Mouse (Mus musculus) C2C12 (cell line): ENCODE results near the gene Arhgap32. TPM values are rescaled to one million over a fixed set of nuclear protein-coding genes. Genes with fewer than 3 reads are reported as not detected.

Experiments used
- H3K27me3 ChIP-seq: one replicate; pipeline ENCODE4 v1.6.1; 2011; ENCODE audit not compliant: control insufficient read depth, insufficient read depth, insufficient read length
- H3K36me3 ChIP-seq: one replicate; pipeline ENCODE4 v1.6.1; 2011; ENCODE audit not compliant: control insufficient read depth, insufficient read depth
- H3K4me3 ChIP-seq: one replicate; pipeline ENCODE4 v1.5.1; 2011; ENCODE audit warnings: mild to moderate bottlenecking, control low read depth; ENCODE audit not compliant: poor library complexity, insufficient read depth, severe bottlenecking
- H3K79me2 ChIP-seq: one replicate; pipeline ENCODE4 v1.6.1; 2011; ENCODE audit not compliant: control insufficient read depth, insufficient read depth
- H3K79me3 ChIP-seq: one replicate; pipeline ENCODE4 v1.6.1; 2011; ENCODE audit warnings: low read depth, control low read depth
- H3ac ChIP-seq: one replicate; pipeline ENCODE3; 2011; ENCODE audit warnings: low read depth; ENCODE audit not compliant: control insufficient read depth, insufficient read length
- CEBPB ChIP-seq: IDR thresholded peaks from one replicate; pipeline ENCODE4 v1.6.1; 2011; ENCODE audit warnings: low read depth, mild to moderate bottlenecking, control low read depth, moderate library complexity
- CTCF ChIP-seq: IDR thresholded peaks from one replicate; pipeline ENCODE4 v1.5.1; 2011; ENCODE audit not compliant: control insufficient read depth, insufficient read depth, insufficient read length
- FOSL1 ChIP-seq: IDR thresholded peaks from one replicate; pipeline ENCODE4 v1.8.0; 2011; ENCODE audit warnings: mild to moderate bottlenecking, low read length; ENCODE audit not compliant: poor library complexity, insufficient read depth, severe bottlenecking
- MAX ChIP-seq: IDR thresholded peaks from one replicate; pipeline ENCODE4 v1.6.1; 2011; ENCODE audit warnings: mild to moderate bottlenecking, control low read depth
- MYOD1 ChIP-seq: IDR thresholded peaks from one replicate; pipeline ENCODE4 v1.6.1; 2011; ENCODE audit warnings: low read depth; ENCODE audit not compliant: control insufficient read depth, insufficient read length
- MYOG ChIP-seq: IDR thresholded peaks from one replicate; pipeline ENCODE4 v1.6.1; 2011; ENCODE audit not compliant: control insufficient read depth, insufficient read length; ENCODE audit errors: extremely low read depth
- USF1 ChIP-seq: IDR thresholded peaks from one replicate; pipeline ENCODE4 v1.6.1; 2011; ENCODE audit warnings: low read depth, mild to moderate bottlenecking, control low read depth, moderate library complexity
- polyA plus RNA-seq: library from polyadenylated mRNA; unstranded; fragments of >200 nt; fragmentation: generic; extraction: Trizol; gene quantifications from one replicate; pipeline ENCODE4 v1.2.1, GENCODE M21; 2012; ENCODE audit warnings: missing spikeins

Gene Arhgap32
- polyA plus RNA-seq, 1 experiment = 2.6 TPM

DNA sequence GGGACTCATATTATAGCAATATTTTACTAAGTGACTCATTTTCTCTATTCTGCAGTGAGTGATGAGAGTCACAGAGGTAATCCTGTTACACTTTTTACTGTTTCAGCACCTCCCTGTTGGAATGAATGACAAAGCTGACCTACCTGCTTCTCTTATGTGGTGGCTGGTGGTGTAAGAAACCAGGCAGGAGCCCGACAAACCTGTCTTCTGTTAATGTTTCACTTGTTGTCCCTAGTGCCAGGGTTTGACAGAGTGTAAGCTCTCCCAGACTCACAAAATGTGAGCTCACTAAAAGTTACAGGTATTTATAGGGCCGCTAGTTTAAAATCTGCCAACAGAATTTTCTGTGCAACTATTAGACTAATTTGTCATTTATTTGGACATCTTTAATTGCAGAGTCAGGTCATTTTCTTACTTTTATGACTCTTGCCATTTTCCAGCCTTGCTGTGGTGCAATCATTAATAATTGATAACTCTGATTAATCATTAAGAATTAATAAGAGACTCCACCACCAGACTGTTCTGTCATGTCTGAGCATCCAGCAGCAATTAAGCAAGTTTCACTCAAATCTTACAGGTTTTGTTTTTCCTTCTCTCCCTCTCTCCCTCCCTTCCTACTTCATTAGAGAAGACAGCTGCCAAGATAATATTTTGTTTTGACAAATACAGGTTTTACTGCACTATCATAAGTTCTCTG is 127.1 kb downstream of the Arhgap32 start:
- Histone ChIP-seq H3K4me3 (no peak overlapping the region), H3K27me3 (no peaks in the 10 kb centered on the region), H3ac (no peak overlapping the region), H3K36me3 (no peaks in the 10 kb centered on the region), H3K79me3 (no peaks in the 10 kb centered on the region), H3K79me2 (no peaks in the 10 kb centered on the region)
- TF ChIP-seq CEBPB (no peak), MYOG (no peak), MAX (no peak), CTCF (no peak), FOSL1 (no peak), USF1 (no peak), MYOD1 (no peak)

DNA sequence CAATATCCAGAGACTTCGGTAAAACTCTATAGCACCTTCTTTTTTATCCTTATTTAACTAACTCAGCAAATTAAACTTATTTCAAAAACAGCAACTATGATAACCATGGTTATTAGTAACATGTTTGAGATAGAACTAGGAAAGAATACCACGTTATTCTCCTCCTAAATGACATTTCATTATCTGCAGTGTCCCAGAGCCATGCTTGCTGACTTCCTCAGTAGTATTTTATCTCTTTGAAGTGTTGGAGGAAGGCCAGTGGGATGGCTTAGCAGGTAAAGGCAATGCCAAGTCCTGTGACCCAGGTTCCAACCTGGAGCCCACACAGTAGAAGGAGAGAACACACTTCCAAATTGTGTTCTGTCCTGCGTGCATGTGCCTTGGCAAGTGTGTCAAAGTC is 129.3 kb downstream of the Arhgap32 start:
- TF ChIP-seq CEBPB (no peak), MYOG (no peak), FOSL1 (no peak), USF1 (no peak), MAX (no peak), MYOD1 (no peak), CTCF (no peak)
- H3K27me3 ChIP-seq = no peaks in the 10 kb centered on the region

DNA sequence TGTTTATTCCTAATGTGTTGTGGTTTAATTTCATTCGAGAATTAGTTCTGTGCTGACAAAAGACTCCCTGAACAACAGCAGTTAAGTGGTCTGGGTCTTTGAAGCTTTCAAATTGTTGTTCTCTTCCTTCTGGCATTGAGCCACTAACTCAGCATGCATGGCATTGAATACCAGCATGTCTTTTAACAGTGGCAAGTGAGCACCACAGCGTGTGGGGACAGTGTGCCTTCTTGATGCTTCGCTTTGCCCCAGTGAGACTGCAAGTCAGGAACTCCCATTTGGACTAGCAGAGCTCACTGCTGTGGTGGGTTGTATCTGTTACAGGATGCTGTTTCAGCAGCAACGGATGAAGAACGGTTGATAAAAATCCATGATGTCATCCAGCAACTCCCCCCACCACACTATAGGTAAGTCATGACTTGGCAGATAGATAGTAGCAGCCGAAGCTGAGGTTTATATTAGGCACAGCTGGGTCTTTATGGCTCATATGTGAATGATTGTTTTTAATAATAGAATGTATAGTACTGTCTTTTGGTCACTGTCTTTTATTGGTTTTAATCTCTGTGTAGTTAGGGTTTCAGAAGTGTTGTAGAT is 130.3 kb downstream of the Arhgap32 start:
- TF ChIP-seq MAX = no peak
- no peak for TF ChIP-seq MYOD1
- no peak for TF ChIP-seq USF1
- TF ChIP-seq MYOG = no peak
- TF ChIP-seq FOSL1 = no peak
- TF ChIP-seq CEBPB = no peak
- no peak for TF ChIP-seq CTCF
- Histone ChIP-seq H3K79me2 (no peaks in the 10 kb centered on the region), H3ac (no peak overlapping the region), H3K4me3 (no peak overlapping the region), H3K27me3 (no peaks in the 10 kb centered on the region), H3K79me3 (no peaks in the 10 kb centered on the region), H3K36me3 (no peaks in the 10 kb centered on the region)

More for the DNA sequence above, 129.3 kb downstream of the Arhgap32 start:
- Histone ChIP-seq H3K36me3 (no peaks in the 10 kb centered on the region), H3K4me3 (no peak overlapping the region), H3K79me3 (no peaks in the 10 kb centered on the region), H3K79me2 (no peaks in the 10 kb centered on the region), H3ac (no peak overlapping the region)

DNA sequence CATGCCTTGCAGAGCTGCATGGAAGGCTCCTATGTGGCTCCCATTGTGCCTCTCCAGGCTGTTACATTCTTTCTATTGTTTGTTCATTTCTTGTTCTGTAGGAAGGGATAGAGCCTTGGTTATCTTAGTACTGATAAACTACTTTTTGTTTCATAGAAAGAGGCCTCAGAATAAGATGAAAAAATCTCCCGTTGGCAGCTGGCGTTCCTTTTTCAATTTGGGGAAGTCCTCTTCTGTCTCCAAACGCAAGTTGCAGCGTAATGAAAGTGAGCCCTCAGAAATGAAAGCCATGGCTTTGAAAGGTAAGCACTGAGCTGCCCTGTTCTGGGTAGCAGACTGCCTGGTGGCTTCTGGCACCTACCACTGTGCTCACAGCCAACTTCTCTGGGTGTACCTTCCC is 134.6 kb downstream of the Arhgap32 start:
- Histone ChIP-seq H3K79me3 (no peaks in the 10 kb centered on the region), H3K4me3 (no peak overlapping the region), H3K27me3 (no peaks in the 10 kb centered on the region), H3K36me3 (no peaks in the 10 kb centered on the region), H3ac (no peak overlapping the region), H3K79me2 (no peaks in the 10 kb centered on the region)
- TF ChIP-seq CTCF (no peak), USF1 (no peak), MAX (no peak), MYOD1 (no peak), FOSL1 (no peak), CEBPB (no peak), MYOG (no peak)

DNA sequence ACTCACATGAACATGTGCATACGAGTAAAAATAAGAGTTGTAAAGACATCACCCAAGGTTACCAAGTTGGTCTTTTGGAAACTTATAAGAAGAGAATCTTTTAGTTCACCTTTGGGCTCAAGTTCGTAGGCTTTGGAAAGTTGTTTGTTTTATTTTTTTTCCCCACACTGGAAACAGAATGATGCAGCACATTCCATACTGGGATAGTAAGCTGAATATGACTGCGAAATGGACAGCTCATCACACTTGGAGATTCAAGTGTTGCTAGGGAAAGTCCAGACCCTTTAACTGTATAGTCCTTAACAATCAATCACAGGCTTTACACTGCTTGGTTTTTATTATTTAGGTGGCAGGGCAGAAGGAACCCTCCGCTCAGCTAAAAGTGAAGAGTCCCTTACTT is 137.8 kb downstream of the Arhgap32 start:
- Histone ChIP-seq H3K4me3 (no peak overlapping the region), H3K79me3 (no peaks in the 10 kb centered on the region), H3K27me3 (no peaks in the 10 kb centered on the region), H3K36me3 (no peaks in the 10 kb centered on the region), H3ac (no peak overlapping the region), H3K79me2 (no peaks in the 10 kb centered on the region)
- TF ChIP-seq USF1 (no peak), MAX (no peak), CTCF (no peak), CEBPB (no peak), MYOG (no peak), MYOD1 (no peak), FOSL1 (no peak)
